Mouse (Mus musculus) forebrain, embryonic 11.5 days (tissue): Measurements from ENCODE around the gene Ascc1. TPM values are rescaled to one million over a fixed set of nuclear protein-coding genes. Genes with fewer than 3 reads are reported as not detected.

Experiments
- ATAC-seq: fragments of 200-750 bp; cut with Nextera tagmentation; replicated peaks from 2 replicates; pipeline ENCODE4 v1.8.0; 2017; ENCODE audit warnings: moderate TSS enrichment; ENCODE audit not compliant: low FRiP score
- DNase-seq: peaks from one replicate; pipeline ENCODE4 v3.0.0-alpha.2; 2017; ENCODE audit warnings: low spot score
- H3K27ac ChIP-seq: fragments of 300-500 bp; sonication (generic); 2 replicates; pipeline ENCODE4 v1.5.1; 2014; ENCODE audit warnings: low read depth, low read length
- H3K27me3 ChIP-seq: fragments of 300-500 bp; sonication (generic); 2 replicates; pipeline ENCODE4 v1.6.1; 2014; ENCODE audit warnings: mild to moderate bottlenecking, low read length, mixed read lengths; ENCODE audit not compliant: control insufficient read depth, insufficient read depth
- H3K36me3 ChIP-seq: fragments of 300-500 bp; sonication (generic); 2 replicates; pipeline ENCODE4 v1.6.1; 2014; ENCODE audit warnings: mild to moderate bottlenecking, low read length, moderate library complexity, mixed read lengths; ENCODE audit not compliant: control insufficient read depth, insufficient read depth
- H3K4me1 ChIP-seq: fragments of 300-500 bp; sonication (generic); replicated peaks from 2 replicates; pipeline ENCODE4 v1.6.1; 2014; ENCODE audit warnings: low read length, mixed read lengths; ENCODE audit not compliant: control insufficient read depth, insufficient read depth
- H3K4me2 ChIP-seq: fragments of 300-500 bp; sonication (generic); 2 replicates; pipeline ENCODE4 v1.6.1; 2014; ENCODE audit warnings: low read depth, mild to moderate bottlenecking, low read length, moderate library complexity, mixed read lengths; ENCODE audit not compliant: severe bottlenecking
- H3K4me3 ChIP-seq: fragments of 300-500 bp; sonication (generic); 2 replicates; pipeline ENCODE4 v1.5.1; 2014; ENCODE audit warnings: low read depth, low read length
- H3K9ac ChIP-seq: fragments of 300-500 bp; sonication (generic); 2 replicates; pipeline ENCODE4 v1.6.1; 2014; ENCODE audit warnings: low read length
- H3K9me3 ChIP-seq: fragments of 300-500 bp; sonication (generic); 2 replicates; pipeline ENCODE4 v1.6.1; 2016; ENCODE audit warnings: low read length, mixed read lengths; ENCODE audit not compliant: control insufficient read depth
- WGBS: fragments of 180-500 bp; shearing (Covaris S2); extraction: QIAGEN DNeasy Blood & Tissue Kit; methylation state at CpG from one replicate; pipeline ENCODE4 v1.1.7; 2014; 5-methylcytosine and 5-hydroxymethylcytosine counted together
- polyA plus RNA-seq: library from polyadenylated mRNA; unstranded; fragments of >200 nt; fragmentation: Nextera tagmentation; extraction: Ambion mirVana; gene quantifications from 2 replicates; pipeline ENCODE4 v1.2.1, GENCODE M21; 2014

The Ascc1 gene
- polyA plus RNA-seq, 1 experiment from 2014 or later, result 35.8 TPM

DNA sequence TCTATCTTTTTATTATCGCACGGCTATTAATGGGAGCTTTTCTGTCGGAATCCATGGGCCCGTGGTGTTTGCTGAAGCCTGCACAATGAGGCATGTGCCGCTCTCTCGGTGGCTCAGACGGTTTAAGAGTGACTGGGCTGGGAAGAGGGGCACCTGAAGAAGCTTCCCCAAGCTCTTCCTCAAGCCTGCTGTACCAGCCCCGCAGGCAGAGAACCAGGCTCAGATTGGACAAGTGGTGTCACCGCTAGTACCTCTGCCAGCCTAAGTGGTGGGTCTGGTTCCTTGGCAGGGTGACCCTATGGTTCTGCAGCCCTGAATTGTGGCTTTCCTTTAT lies 37.3 kb upstream of the Ascc1 start:
- Histone ChIP-seq H3K9ac (peak overlapping the region; percentile 39), H3K4me1 (peaks cover 17% of the 10 kb centered on the region), H3K36me3 (no peaks in the 10 kb centered on the region), H3K9me3 (no peaks in the 10 kb centered on the region), H3K27ac (peak overlapping the region; percentile 81), H3K27me3 (no peaks in the 10 kb centered on the region), H3K4me2 (peak overlapping the region; percentile 35; the same call in 1 of the 2 replicates), H3K4me3 (no peak overlapping the region)
- ATAC-seq, result peak; percentile 33; the same call in 1 of the 2 replicates
- WGBS, result 29% methylated on average over 9 of the region's 9 CpGs
- DNase-seq, result peak; percentile 50

DNA sequence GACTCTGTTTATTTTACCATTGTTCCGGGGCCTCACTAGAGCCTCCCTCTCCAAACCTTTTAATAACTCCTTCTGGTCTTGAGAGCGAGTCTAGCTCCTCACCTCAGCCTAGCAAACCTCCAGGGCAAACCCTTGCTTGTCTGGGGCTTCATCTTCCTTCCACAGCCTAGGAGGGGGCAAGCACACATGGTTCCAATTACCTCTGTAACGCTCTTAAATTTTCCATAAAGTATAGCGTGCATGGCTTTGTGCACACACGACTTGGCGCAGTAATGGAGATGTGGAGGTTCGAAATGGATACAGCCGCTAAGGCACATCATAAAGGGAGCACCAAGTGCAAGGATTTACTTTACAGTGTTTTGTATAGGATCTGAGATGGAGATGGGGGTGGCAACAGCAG lies 36.8 kb upstream of the Ascc1 start:
- Histone ChIP-seq H3K27ac (peak overlapping the region; percentile 81), H3K9me3 (no peaks in the 10 kb centered on the region), H3K4me1 (peaks cover 19% of the 10 kb centered on the region), H3K36me3 (no peaks in the 10 kb centered on the region), H3K9ac (peak overlapping the region; percentile 39; the same call in 1 of the 2 replicates), H3K27me3 (no peaks in the 10 kb centered on the region), H3K4me3 (no peak overlapping the region), H3K4me2 (no peak overlapping the region; the same call in 1 of the 2 replicates)
- no peak for DNase-seq
- no peak for ATAC-seq
- WGBS, result 67% methylated on average over 8 of the region's 8 CpGs

GRCm38 (mm10) chr10:59966743-59967142 lies 35.9 kb upstream of the Ascc1 start:
- no peak for DNase-seq
- H3K9me3 ChIP-seq, result no peaks in the 10 kb centered on the region
- H3K27me3 ChIP-seq, result no peaks in the 10 kb centered on the region
- peaks cover 19% of the 10 kb centered on the region for H3K4me1 ChIP-seq
- H3K4me2 ChIP-seq, result no peak overlapping the region
- ATAC-seq, result no peak
- no peak overlapping the region for H3K9ac ChIP-seq
- no peaks in the 10 kb centered on the region for H3K36me3 ChIP-seq
- no peak overlapping the region for H3K4me3 ChIP-seq
- H3K27ac ChIP-seq, result 0 out of 2 replicates have a peak overlapping the region, but pooled peaks have one; percentile 1
- WGBS, result 88% methylated on average over 6 of the region's 6 CpGs

- no peaks in the 10 kb centered on the region for H3K36me3 ChIP-seq
- no peaks in the 10 kb centered on the region for H3K9me3 ChIP-seq
- H3K27me3 ChIP-seq, result no peaks in the 10 kb centered on the region
- H3K4me1 ChIP-seq, result peaks cover 19% of the 10 kb centered on the region
- 88% methylated on average over 6 of the region's 6 CpGs for WGBS
- no peak overlapping the region for H3K27ac ChIP-seq
- H3K9ac ChIP-seq, result no peak overlapping the region
- no peak for DNase-seq
- ATAC-seq, result no peak
- H3K4me2 ChIP-seq, result no peak overlapping the region
- H3K4me3 ChIP-seq, result no peak overlapping the region
These were observed 35.2 kb upstream of the Ascc1 start for GRCm38 (mm10) chr10:59967309-59967942.

- Histone ChIP-seq H3K4me2 (peak overlapping the region; percentile 85), H3K27ac (peak overlapping the region; percentile 79), H3K4me3 (peak overlapping the region; percentile 46), H3K36me3 (no peaks in the 10 kb centered on the region), H3K9ac (peak overlapping the region; percentile 91), H3K9me3 (no peaks in the 10 kb centered on the region), H3K27me3 (no peaks in the 10 kb centered on the region), H3K4me1 (peaks cover 18% of the 10 kb centered on the region)
- WGBS, result under 1% methylated on average over 25 of the region's 25 CpGs
- ATAC-seq (0 out of 2 replicates have a peak, but pooled peaks have one; percentile 11), DNase-seq (peak; percentile 81)
These were observed 32.7 kb upstream of the Ascc1 start for GRCm38 (mm10) chr10:59969821-59970449.

DNA sequence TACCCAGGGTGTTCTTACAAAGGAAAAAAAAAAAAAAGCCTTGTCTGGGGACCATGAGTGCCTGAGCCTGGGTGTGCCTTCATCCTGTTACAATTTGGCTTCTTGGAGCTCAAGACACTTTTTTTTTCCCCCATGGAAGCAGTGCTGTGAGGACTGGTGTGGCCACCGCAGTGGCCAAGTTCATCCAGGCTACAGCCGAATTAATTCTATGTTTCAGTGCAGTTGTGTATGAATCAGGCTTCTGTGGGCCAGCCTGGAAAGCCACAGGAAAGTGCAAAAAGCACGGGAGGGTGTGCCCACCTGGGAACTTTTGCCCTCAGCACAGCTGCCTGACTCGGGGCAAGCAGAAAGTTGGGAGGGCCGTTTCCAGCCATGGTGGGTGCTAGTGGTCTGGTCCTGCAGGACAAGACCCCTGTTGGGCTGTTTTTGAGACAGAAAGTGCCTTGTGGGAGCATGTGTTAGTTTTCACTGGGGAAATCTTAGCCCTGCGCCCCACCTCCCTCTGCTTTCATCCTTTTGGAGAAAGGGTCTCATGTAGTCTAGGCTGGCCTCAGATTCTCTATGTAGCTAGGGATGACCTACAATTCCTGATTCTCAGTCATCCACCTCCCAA lies 32.0 kb upstream of the Ascc1 start:
- WGBS, result 27% methylated on average over 6 of the region's 6 CpGs
- ATAC-seq, result no peak
- H3K27me3 ChIP-seq, result no peaks in the 10 kb centered on the region
- H3K27ac ChIP-seq, result peak overlapping the region; percentile 79; the same call in 1 of the 2 replicates
- H3K9ac ChIP-seq, result peak overlapping the region; percentile 91
- no peaks in the 10 kb centered on the region for H3K36me3 ChIP-seq
- H3K4me3 ChIP-seq, result peak overlapping the region; percentile 46
- no peak for DNase-seq
- no peaks in the 10 kb centered on the region for H3K9me3 ChIP-seq
- H3K4me2 ChIP-seq, result peak overlapping the region; percentile 85
- H3K4me1 ChIP-seq, result peaks cover 12% of the 10 kb centered on the region; the same call in 1 of the 2 replicates

GRCm38 (mm10) chr10:59971813-59972212 lies 30.8 kb upstream of the Ascc1 start:
- no peak for ATAC-seq
- DNase-seq, result no peak
- no peak overlapping the region for H3K4me3 ChIP-seq
- no peak overlapping the region for H3K9ac ChIP-seq
- H3K9me3 ChIP-seq, result no peaks in the 10 kb centered on the region
- WGBS, result 88% methylated on average over 8 of the region's 8 CpGs
- no peak overlapping the region for H3K4me2 ChIP-seq
- no peak overlapping the region for H3K27ac ChIP-seq
- peaks cover 12% of the 10 kb centered on the region; the same call in 1 of the 2 replicates for H3K4me1 ChIP-seq
- no peaks in the 10 kb centered on the region for H3K36me3 ChIP-seq
- H3K27me3 ChIP-seq, result no peaks in the 10 kb centered on the region

DNA sequence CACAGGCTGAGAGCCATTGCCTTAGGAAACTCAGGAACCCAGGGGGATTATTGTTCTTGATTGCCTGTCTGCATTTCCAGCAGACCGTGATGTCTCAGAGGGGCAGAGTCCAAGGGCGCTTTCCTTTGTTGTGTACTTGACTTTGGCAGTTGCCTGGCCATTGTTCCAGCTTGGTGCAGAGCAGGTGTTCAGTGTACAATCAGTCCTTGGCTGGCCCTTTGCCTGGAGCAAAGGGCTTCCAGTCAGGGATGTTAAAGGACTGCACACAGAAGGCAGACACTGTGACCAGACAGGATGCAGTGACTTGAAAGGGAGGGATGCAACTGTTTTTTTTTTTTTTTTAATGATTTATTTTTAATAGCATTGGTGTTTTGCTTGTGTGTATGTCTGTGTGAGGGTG lies 30.1 kb upstream of the Ascc1 start:
- WGBS, result 65% methylated on average over 2 of the region's 2 CpGs
- H3K4me1 ChIP-seq, result peaks cover 12% of the 10 kb centered on the region; the same call in 1 of the 2 replicates
- H3K36me3 ChIP-seq, result no peaks in the 10 kb centered on the region
- H3K9ac ChIP-seq, result no peak overlapping the region
- no peak for DNase-seq
- no peaks in the 10 kb centered on the region for H3K9me3 ChIP-seq
- H3K4me3 ChIP-seq, result no peak overlapping the region
- no peaks in the 10 kb centered on the region for H3K27me3 ChIP-seq
- H3K27ac ChIP-seq, result no peak overlapping the region
- no peak for ATAC-seq
- H3K4me2 ChIP-seq, result no peak overlapping the region
